Mouse (Mus musculus) midbrain, postnatal 0 days (tissue): ENCODE measurements around the gene Dnm3. TPM values are rescaled to one million over a fixed set of nuclear protein-coding genes. Genes with fewer than 3 reads are reported as not detected.

Experiments used
- ATAC-seq: fragments of 200-750 bp; cut with Nextera tagmentation; 2 replicates; pipeline ENCODE4 v1.8.0; 2017; ENCODE audit warnings: moderate number of reproducible peaks, mild to moderate bottlenecking, moderate TSS enrichment, moderate library complexity; ENCODE audit not compliant: low FRiP score
- DNase-seq: peaks from one replicate; pipeline ENCODE4 v3.0.0-alpha.2; 2015; ENCODE audit warnings: low spot score
- H3K27ac ChIP-seq: fragments of 300-500 bp; sonication (generic); 2 replicates; pipeline ENCODE4 v1.5.1; 2014; ENCODE audit warnings: low read depth, mild to moderate bottlenecking, low read length, mixed read lengths
- H3K27me3 ChIP-seq: fragments of 300-500 bp; sonication (generic); 2 replicates; pipeline ENCODE4 v1.6.1; 2014; ENCODE audit warnings: low read length, control low read depth, mixed read lengths; ENCODE audit not compliant: insufficient read depth
- H3K36me3 ChIP-seq: fragments of 300-500 bp; sonication (generic); 2 replicates; pipeline ENCODE4 v1.6.1; 2014; ENCODE audit warnings: low read length, control low read depth, mixed read lengths; ENCODE audit not compliant: insufficient read depth
- H3K4me1 ChIP-seq: fragments of 300-500 bp; sonication (generic); 2 replicates; pipeline ENCODE4 v1.6.1; 2014; ENCODE audit warnings: mild to moderate bottlenecking, control low read depth, antibody characterized with exemption, low read length, mixed read lengths; ENCODE audit not compliant: insufficient read depth
- H3K4me2 ChIP-seq: fragments of 300-500 bp; sonication (generic); 2 replicates; pipeline ENCODE4 v1.6.1; 2014; ENCODE audit warnings: low read depth, mild to moderate bottlenecking, low read length, mixed read lengths; ENCODE audit not compliant: poor library complexity, severe bottlenecking
- H3K4me3 ChIP-seq: fragments of 300-500 bp; sonication (generic); 2 replicates; pipeline ENCODE4 v1.5.1; 2014; ENCODE audit warnings: low read depth, mild to moderate bottlenecking, low read length, moderate library complexity
- H3K9ac ChIP-seq: fragments of 300-500 bp; sonication (generic); replicated peaks from 2 replicates; pipeline ENCODE4 v1.6.1; 2014; ENCODE audit warnings: mild to moderate bottlenecking, low read length, moderate library complexity, mixed read lengths; ENCODE audit not compliant: poor library complexity, severe bottlenecking
- H3K9me3 ChIP-seq: fragments of 300-500 bp; sonication (generic); 2 replicates; pipeline ENCODE4 v1.6.1; 2016; ENCODE audit warnings: low read length, control low read depth
- CTCF ChIP-seq: IDR thresholded peaks from 2 replicates; pipeline ENCODE4 v1.5.1; 2016; ENCODE audit warnings: antibody characterized with exemption, mild to moderate bottlenecking
- WGBS: fragments of 180-500 bp; shearing (Covaris S2); extraction: QIAGEN DNeasy Blood & Tissue Kit; methylation state at CpG from one replicate; pipeline ENCODE4 v1.1.7; 2014; 5-methylcytosine and 5-hydroxymethylcytosine counted together
- polyA plus RNA-seq: library from polyadenylated mRNA; unstranded; fragments of >200 nt; fragmentation: Nextera tagmentation; extraction: Ambion mirVana; gene quantifications from 2 replicates; pipeline ENCODE4 v1.2.1, GENCODE M21; 2015
- total RNA-seq: library from RNA; depleted of rRNA; stranded (reverse); fragments of >200 nt; gene quantifications from 2 replicates; pipeline ENCODE4 v1.2.3, GENCODE M21; 2014

Gene Dnm3
- total and polyA plus RNA-seq, 2 experiments from 2014 or later: 67.0 to 88.5 TPM

DNA sequence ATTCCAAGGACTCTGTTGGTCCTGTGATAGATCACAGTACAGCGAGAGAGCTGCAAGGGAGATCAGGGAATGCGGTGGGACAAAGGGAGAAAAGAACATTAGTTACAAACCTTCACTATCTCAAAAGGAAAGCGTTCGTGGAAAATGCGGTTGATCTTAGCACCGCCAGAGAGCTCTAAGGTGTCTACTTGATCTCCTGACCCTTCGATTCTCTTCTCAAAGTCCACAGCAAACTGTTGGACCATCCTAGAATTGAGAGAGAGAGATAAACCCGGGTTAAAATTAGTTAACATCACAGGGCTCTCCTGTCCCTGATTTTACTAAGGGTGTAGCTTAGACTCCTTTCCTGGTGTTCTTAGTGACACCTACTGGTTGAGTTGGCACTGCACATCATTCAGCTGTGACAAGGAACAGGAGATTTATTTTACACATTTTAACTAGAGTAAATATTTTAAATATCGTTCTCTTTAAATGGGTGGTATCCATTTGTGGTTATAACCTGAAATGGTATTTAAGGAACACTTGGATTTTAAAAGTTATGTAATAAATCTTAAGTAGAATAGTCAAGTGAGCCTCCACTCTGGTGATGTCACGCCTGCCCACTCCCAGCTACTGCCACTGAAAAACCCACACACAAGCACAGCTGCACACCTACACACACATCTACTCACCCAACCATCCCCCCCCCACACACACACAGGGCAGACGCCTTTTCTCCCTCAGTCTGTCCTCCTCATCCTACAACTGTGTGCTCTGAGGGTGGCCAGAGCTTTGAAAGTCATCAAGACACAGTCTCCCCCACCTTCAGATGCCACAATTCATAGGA is 164.2 kb downstream of the Dnm3 start:
- H3K27ac ChIP-seq: no peak overlapping the region
- peak; percentile 93 for TF ChIP-seq CTCF
- no peaks in the 10 kb centered on the region for H3K27me3 ChIP-seq
- no peaks in the 10 kb centered on the region for H3K9me3 ChIP-seq
- H3K4me2 ChIP-seq: no peak overlapping the region
- peak; percentile 83 for ATAC-seq
- H3K9ac ChIP-seq: no peak overlapping the region
- DNase-seq: peak; percentile 82
- WGBS: 30% methylated on average over 11 of the region's 11 CpGs
- H3K4me1 ChIP-seq: no peaks in the 10 kb centered on the region
- H3K4me3 ChIP-seq: no peak overlapping the region
- H3K36me3 ChIP-seq: peaks cover 5% of the 10 kb centered on the region

DNA sequence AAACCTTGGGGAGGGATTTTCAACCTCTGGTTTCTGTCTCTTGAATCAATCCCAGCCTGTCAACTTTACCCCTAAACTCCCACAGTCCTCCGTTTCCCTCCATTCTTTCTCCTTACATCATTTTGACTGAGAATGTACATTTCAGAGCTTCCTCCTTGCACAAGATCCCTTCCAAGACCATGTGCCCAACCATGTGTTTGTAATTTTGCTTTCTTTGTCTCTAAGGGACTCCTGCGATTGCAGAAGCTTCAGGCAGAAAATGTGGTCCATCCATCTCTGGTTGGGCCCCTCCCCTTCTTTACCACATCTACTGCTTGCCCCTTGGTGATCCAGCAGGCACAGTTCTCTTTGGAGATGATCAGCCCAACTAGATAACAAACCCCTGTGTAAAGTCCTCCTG is 165.2 kb downstream of the Dnm3 start:
- TF ChIP-seq CTCF: no peak
- no peak for DNase-seq
- Histone ChIP-seq H3K27me3 (no peaks in the 10 kb centered on the region), H3K4me1 (no peaks in the 10 kb centered on the region), H3K27ac (no peak overlapping the region), H3K9me3 (no peaks in the 10 kb centered on the region), H3K4me2 (no peak overlapping the region), H3K36me3 (peaks cover 8% of the 10 kb centered on the region), H3K9ac (no peak overlapping the region), H3K4me3 (no peak overlapping the region)
- no peak for ATAC-seq
- WGBS: 89% methylated on average over 2 of the region's 2 CpGs

DNA sequence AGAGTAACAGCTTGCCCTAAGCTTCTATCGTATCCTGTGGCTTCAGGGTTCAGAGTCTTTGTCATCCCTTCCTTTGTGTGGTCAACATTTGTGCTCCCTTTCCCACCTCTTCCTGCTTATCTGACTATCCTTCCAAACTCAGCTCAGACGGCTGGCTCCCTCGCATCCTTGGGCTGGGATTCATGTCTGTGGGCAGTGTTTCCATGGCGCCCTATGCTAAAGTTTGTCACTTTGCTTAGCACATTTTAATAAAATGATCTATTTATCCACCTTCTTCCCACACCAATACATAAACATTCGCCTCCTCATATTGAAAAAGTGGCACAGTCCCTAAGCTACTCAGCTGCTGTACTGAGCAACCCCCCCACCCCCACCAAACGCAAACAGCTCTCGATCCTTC is 165.7 kb downstream of the Dnm3 start:
- Histone ChIP-seq H3K36me3 (peaks cover 9% of the 10 kb centered on the region), H3K27ac (no peak overlapping the region), H3K9ac (no peak overlapping the region), H3K4me2 (no peak overlapping the region), H3K9me3 (no peaks in the 10 kb centered on the region), H3K4me1 (no peaks in the 10 kb centered on the region), H3K4me3 (no peak overlapping the region), H3K27me3 (no peaks in the 10 kb centered on the region)
- no peak for DNase-seq
- TF ChIP-seq CTCF: no peak
- ATAC-seq: no peak
- WGBS: 68% methylated on average over 7 of the region's 7 CpGs

DNA sequence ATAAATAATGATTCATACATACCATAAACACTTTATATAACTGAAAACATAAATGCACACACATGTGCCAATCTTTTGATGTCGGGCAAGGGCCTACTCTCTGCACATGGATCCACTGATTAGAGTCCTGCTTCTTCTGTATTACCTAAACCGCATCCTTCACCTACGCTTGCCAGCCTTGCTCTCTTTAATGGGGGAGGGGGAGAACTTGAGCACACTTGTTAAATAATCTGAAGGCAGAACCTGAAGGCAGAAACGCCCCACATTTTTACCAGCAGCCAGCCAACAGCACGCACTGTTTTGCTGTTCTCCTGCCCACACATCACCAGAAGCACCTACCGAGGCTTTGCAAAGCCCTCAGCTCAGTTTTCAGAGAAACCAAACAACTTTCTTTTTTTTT is 172.6 kb downstream of the Dnm3 start:
- peaks cover 21% of the 10 kb centered on the region for H3K36me3 ChIP-seq
- H3K27ac ChIP-seq: no peak overlapping the region
- no peaks in the 10 kb centered on the region for H3K4me1 ChIP-seq
- DNase-seq (no peak), ATAC-seq (no peak)
- no peak overlapping the region for H3K4me2 ChIP-seq
- 87% methylated on average over 6 of the region's 6 CpGs for WGBS
- no peaks in the 10 kb centered on the region for H3K9me3 ChIP-seq
- no peak overlapping the region for H3K4me3 ChIP-seq
- no peaks in the 10 kb centered on the region for H3K27me3 ChIP-seq
- no peak overlapping the region for H3K9ac ChIP-seq
- TF ChIP-seq CTCF: no peak

DNA sequence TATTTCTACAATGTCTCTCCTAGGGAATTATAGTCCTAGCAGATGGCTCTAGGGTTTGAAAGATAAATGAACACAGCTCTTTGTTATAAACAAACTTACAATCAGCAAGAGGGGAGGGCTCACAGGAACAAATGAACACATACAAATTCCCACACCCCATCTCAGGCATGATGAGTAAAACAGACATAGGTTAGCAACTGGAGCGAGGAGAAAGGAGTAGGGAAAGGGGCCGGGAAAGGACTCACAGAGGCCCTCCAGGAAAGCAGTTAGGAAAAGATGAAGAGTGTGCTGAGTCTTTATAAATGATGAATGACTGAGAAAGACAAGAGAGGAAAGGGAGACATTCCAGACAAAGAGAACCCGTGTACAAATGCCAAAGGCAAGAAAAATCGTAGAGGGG is 175.4 kb downstream of the Dnm3 start:
- 73% methylated on average over 4 of the region's 4 CpGs for WGBS
- peaks cover 12% of the 10 kb centered on the region for H3K36me3 ChIP-seq
- H3K27me3 ChIP-seq: no peaks in the 10 kb centered on the region
- H3K9ac ChIP-seq: no peak overlapping the region
- H3K4me1 ChIP-seq: no peaks in the 10 kb centered on the region
- H3K27ac ChIP-seq: no peak overlapping the region
- DNase-seq: no peak
- H3K4me2 ChIP-seq: no peak overlapping the region
- H3K4me3 ChIP-seq: no peak overlapping the region
- H3K9me3 ChIP-seq: no peaks in the 10 kb centered on the region
- no peak for ATAC-seq
- no peak for TF ChIP-seq CTCF

DNA sequence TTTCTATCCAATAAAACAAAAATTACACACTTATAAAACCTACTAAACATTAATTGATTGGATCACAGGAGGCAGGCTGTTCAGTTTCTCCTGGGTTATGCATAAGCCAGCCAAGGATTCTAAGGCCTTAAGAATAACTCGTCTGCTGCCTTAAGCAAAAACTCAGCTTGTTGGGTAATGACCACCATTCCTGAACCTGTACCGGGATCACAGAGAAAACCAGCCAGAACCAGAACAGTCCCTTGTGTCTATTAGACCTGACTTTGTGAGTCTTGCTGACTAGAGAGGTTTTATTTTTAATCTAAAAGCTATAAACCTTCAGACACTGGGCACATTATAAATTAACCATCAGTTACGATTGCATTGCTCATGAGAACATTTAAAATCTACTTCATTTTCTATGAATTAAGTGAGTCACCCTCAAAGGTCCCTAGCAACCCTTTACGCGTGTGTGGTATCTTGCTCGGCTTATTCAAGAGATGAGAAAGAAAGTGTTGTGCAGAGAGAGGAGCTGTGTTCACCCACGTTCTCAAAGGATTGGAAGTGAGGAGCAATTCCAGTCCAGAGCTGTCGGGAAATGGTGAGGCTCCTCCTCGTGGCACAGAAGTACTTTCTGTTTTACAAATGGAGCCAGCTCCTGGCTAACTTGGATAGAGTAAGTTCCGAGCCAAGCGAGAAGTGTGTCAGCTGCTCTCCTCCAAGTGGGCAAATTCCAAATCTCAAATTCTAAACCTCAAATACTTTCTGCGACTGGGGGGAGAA is 178.1 kb downstream of the Dnm3 start:
- ATAC-seq (peak; percentile 54; the same call in 1 of the 2 replicates), DNase-seq (peak; percentile 49)
- no peak overlapping the region for H3K4me2 ChIP-seq
- no peaks in the 10 kb centered on the region for H3K4me1 ChIP-seq
- no peaks in the 10 kb centered on the region for H3K27me3 ChIP-seq
- H3K4me3 ChIP-seq: no peak overlapping the region
- WGBS: 76% methylated on average over 12 of the region's 12 CpGs
- no peak overlapping the region for H3K27ac ChIP-seq
- TF ChIP-seq CTCF: peak; percentile 9; the same call in 1 of the 2 replicates
- H3K9me3 ChIP-seq: no peaks in the 10 kb centered on the region
- no peak overlapping the region for H3K9ac ChIP-seq
- H3K36me3 ChIP-seq: peaks cover 9% of the 10 kb centered on the region; the same call in 1 of the 2 replicates
